Mouse (Mus musculus) small intestine, adult 2 months (tissue): ENCODE data around the gene Klhl12. TPM values are rescaled to one million over a fixed set of nuclear protein-coding genes. Genes with fewer than 3 reads are reported as not detected.

ENCODE experiments used
- H3K27ac ChIP-seq: fragments of 200-500 bp; 2 replicates; pipeline ENCODE4 v1.5.1; 2012; ENCODE audit warnings: low read depth, low read length, control low read depth, inconsistent platforms; ENCODE audit not compliant: insufficient read depth
- H3K27me3 ChIP-seq: fragments of 200-500 bp; 2 replicates; pipeline ENCODE4 v1.6.1; 2012; ENCODE audit warnings: mild to moderate bottlenecking, moderate library complexity, low read length, inconsistent platforms; ENCODE audit not compliant: control insufficient read depth, insufficient read depth
- H3K36me3 ChIP-seq: fragments of 200-500 bp; 2 replicates; pipeline ENCODE4 v1.6.1; 2012; ENCODE audit warnings: mild to moderate bottlenecking, low read length, control low read depth, inconsistent platforms; ENCODE audit not compliant: control insufficient read depth, insufficient read depth
- H3K4me1 ChIP-seq: fragments of 200-500 bp; 2 replicates; pipeline ENCODE4 v1.6.1; 2012; ENCODE audit warnings: low read length, inconsistent platforms, mixed read lengths; ENCODE audit not compliant: control insufficient read depth, insufficient read depth, insufficient read length
- H3K4me3 ChIP-seq: fragments of 200-500 bp; 2 replicates; pipeline ENCODE4 v1.5.1; 2012; ENCODE audit warnings: low read depth, mild to moderate bottlenecking, control low read depth, inconsistent platforms, low read length, moderate library complexity
- CTCF ChIP-seq: fragments of 200-500 bp; IDR thresholded peaks from 2 replicates; pipeline ENCODE4 v1.5.1; 2012; ENCODE audit warnings: low read depth, mild to moderate bottlenecking, control low read depth, inconsistent platforms, low read length, moderate library complexity, mixed read lengths; ENCODE audit not compliant: insufficient replicate concordance, insufficient read length; ENCODE audit errors: extremely low read depth
- POLR2A ChIP-seq: fragments of 200-500 bp; IDR thresholded peaks from 2 replicates; pipeline ENCODE4 v1.6.1; 2012; ENCODE audit warnings: low read depth, mild to moderate bottlenecking, control low read depth, inconsistent platforms, low read length, moderate library complexity
- WGBS: fragments of 180-500 bp; shearing (Covaris S2); methylation state at CpG from one replicate; pipeline ENCODE4 v1.1.7; 2018; 5-methylcytosine and 5-hydroxymethylcytosine counted together
- polyA plus RNA-seq: library from polyadenylated mRNA; depleted of rRNA; stranded (reverse); fragments of >200 nt; gene quantifications from 2 replicates; pipeline ENCODE4 v1.2.3, GENCODE M21; 2012; rRNA removed

Klhl12 gene
- polyA plus RNA-seq, 1 experiment = 2.3 TPM

GRCm38 (mm10) chr1:134535513-134535912 is 80.2 kb downstream of the Klhl12 start:
- 70% methylated on average over 3 of the region's 3 CpGs for WGBS
- Histone ChIP-seq H3K27me3 (no peaks in the 10 kb centered on the region), H3K4me3 (no peak overlapping the region), H3K27ac (no peak overlapping the region), H3K4me1 (peaks cover 10% of the 10 kb centered on the region), H3K36me3 (no peaks in the 10 kb centered on the region)
- TF ChIP-seq POLR2A (no peak), CTCF (no peak)

DNA sequence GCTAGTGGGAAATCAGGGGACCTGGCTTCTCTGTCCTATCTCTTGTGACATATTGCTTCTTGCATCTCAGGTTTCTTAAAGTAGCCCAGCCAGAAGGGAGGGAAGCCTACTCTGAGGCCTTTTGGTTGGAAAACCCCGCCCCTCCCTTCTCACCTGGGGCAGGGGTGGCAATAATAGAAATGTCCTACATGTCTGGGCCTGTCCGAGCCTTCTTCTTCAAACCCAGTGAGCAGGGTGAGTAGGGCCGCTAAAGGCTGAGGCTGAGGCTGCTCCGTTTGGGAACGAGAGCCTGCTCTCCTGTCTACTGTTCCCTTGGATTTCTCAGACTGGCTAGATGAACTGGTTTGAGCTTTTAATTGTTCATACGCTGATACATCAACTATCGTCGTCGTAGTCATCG is 85.3 kb downstream of the Klhl12 start:
- TF ChIP-seq CTCF (no peak), POLR2A (no peak)
- H3K27ac ChIP-seq = no peak overlapping the region
- 96% methylated on average over 10 of the region's 10 CpGs for WGBS
- no peaks in the 10 kb centered on the region for H3K27me3 ChIP-seq
- no peaks in the 10 kb centered on the region for H3K36me3 ChIP-seq
- peaks cover 9% of the 10 kb centered on the region for H3K4me1 ChIP-seq
- no peak overlapping the region for H3K4me3 ChIP-seq

Other genes starting within 250 kb of the Klhl12 start
- gene Adora1, start 220.1 kb upstream of the Klhl12 start, polyA plus RNA-seq = 1.2 and 3.5 TPM in 2 replicates
- gene Myog, start 165.5 kb upstream of the Klhl12 start, polyA plus RNA-seq = not detected in 2 replicates
- gene Ppfia4, start 122.6 kb upstream of the Klhl12 start, polyA plus RNA-seq = 5.9 and 8.9 TPM in 2 replicates
- 82.6 and 133 TPM in 2 replicates for gene Tmem183a, start 93.6 kb upstream of the Klhl12 start, polyA plus RNA-seq
- not detected in 2 replicates for gene 4933406M09Rik, start 69.6 kb upstream of the Klhl12 start, polyA plus RNA-seq
- gene Cyb5r1, start 50.0 kb upstream of the Klhl12 start, polyA plus RNA-seq = 11.8 and 17.8 TPM in 2 replicates
- gene Adipor1, start 40.2 kb upstream of the Klhl12 start, polyA plus RNA-seq = 59.6 and 97.7 TPM in 2 replicates
- 5.8 and 8.5 TPM in 2 replicates for gene Rabif, start 39.1 kb downstream of the Klhl12 start, polyA plus RNA-seq
- not detected in 2 replicates for gene Mgat4e, start 94.2 kb downstream of the Klhl12 start, polyA plus RNA-seq
- 3.8 and 10.8 TPM in 2 replicates for gene Kdm5b, start 104.6 kb downstream of the Klhl12 start, polyA plus RNA-seq
- 1.2 and 3.0 TPM in 2 replicates for gene Syt2, start 191.1 kb downstream of the Klhl12 start, polyA plus RNA-seq